Mouse (Mus musculus): ENCODE results near the gene Tcp11l1. TPM values are rescaled to one million over a fixed set of nuclear protein-coding genes. Genes with fewer than 3 reads are reported as not detected.

The Tcp11l1 gene
- polyA plus RNA-seq, 1 experiment from 2014 or later, result 57.0 TPM

DNA sequence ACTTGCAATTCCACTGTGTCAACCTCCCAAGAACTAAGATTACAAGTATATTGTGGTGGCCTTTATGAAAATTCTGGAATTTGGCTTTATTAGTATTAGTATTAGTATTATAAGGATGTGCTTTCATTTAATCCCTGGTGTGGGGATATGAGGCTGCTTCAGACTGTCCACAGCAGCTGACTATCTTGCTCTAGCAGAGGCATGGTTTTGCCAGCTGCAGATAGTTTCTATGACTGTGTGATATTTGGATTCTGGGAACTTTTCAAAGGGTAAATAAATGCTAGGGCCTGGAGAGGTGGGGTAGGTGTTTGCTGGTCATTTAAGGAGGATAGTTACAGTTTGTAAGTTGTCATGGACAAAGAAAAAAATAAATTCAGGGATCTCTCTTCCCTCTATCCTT is 40.2 kb downstream of the Tcp11l1 start:
- no peak overlapping the region for H3K4me2 ChIP-seq (replicated peaks; ENCODE audit: low read depth, low read length)
- H3K36me3 ChIP-seq (ENCODE audit: control insufficient read depth, insufficient read depth, low read length), result no peaks in the 10 kb centered on the region; the same call in 1 of the 2 replicates
- no peak overlapping the region for H3K27ac ChIP-seq (ENCODE audit: low read depth, low read length)
- H3K4me3 ChIP-seq (ENCODE audit: low read length), result no peak overlapping the region
- no peak overlapping the region for H3K9ac ChIP-seq (ENCODE audit: low read depth, low read length)
- ATAC-seq (ENCODE audit: low FRiP score, low TSS enrichment), result no peak
- no peaks in the 10 kb centered on the region for H3K4me1 ChIP-seq (ENCODE audit: control insufficient read depth, insufficient read depth, low read length)
- no peaks in the 10 kb centered on the region for H3K9me3 ChIP-seq (ENCODE audit: control insufficient read depth, low read length)
- H3K27me3 ChIP-seq (ENCODE audit: control insufficient read depth, insufficient read depth, low read length), result no peaks in the 10 kb centered on the region

DNA sequence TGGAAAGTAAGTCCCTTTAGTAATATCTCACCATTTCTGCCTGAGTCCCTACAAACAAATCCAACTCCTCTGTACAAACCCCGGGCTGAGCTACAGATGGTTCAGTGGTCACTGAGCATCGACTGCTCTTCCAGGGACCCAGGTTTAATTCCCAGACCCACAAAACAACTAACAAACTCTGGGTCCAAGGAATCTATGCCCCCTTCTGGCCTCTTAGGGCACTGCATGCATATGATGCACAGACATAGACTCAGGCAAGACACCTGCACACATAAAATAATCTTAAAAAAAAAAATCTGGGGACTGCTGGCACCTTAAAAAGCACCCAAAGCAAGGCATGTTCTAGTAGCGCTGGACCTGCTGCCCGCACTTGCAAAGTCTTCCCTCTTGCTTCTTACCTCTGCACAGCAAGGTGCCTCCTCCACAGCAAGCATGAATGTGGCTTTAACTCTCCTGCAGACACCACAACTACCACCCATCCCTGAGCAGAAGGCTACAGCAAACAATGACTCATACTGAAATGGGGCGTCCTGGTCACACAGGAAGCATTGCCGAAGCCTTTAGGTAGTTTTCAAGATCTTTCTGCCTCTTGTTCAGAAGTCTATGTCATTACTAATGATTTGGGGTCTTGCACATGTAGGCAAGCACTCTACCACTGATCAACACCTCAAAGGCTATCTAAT is 42.7 kb downstream of the Tcp11l1 start:
- no peak for ATAC-seq (ENCODE audit: low FRiP score, low TSS enrichment)
- Histone ChIP-seq H3K4me2 (replicated peaks; ENCODE audit: low read depth, low read length) (no peak overlapping the region), H3K9ac (ENCODE audit: low read depth, low read length) (no peak overlapping the region), H3K4me3 (ENCODE audit: low read length) (no peak overlapping the region), H3K27ac (ENCODE audit: low read depth, low read length) (no peak overlapping the region), H3K9me3 (ENCODE audit: control insufficient read depth, low read length) (no peaks in the 10 kb centered on the region), H3K36me3 (ENCODE audit: control insufficient read depth, insufficient read depth, low read length) (peaks cover 17% of the 10 kb centered on the region), H3K4me1 (ENCODE audit: control insufficient read depth, insufficient read depth, low read length) (no peaks in the 10 kb centered on the region), H3K27me3 (ENCODE audit: control insufficient read depth, insufficient read depth, low read length) (no peaks in the 10 kb centered on the region)
- 82% methylated on average over 6 of the region's 6 CpGs for WGBS

DNA sequence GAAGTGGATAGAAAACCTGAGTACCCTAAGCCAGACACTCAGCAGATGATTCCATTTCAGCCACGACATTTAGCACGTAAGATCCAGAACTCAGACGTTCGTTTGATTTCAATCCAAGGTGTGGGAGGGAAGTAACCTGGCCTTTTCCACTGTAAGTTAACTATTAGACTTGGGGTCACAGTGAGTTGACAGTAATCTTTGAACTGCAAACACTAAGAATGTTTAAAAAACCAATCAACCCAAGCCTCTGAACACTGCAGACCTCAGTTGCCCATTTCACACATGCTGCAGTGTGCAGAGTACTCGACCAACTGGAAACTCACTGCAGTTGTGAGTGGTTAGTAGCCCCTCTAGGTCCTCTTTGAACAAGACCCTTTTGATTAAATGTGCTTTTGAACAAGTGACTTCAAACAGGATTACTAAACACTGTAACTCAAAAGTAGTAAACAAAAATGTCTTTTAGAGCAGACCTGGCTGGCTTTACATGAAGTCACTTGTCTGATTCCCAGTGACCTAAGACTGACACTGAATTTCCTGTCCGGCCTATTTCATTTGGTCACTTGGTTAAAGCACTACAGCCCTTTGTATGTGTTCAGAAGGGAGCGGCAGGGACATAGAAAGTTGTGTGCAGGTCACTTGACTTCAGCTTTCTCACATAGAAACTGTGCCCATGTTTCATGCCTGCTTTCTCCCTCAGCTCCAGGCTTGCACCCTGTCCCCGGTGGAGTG is 48.4 kb downstream of the Tcp11l1 start:
- Histone ChIP-seq H3K27ac (ENCODE audit: low read depth, low read length) (no peak overlapping the region), H3K9me3 (ENCODE audit: control insufficient read depth, low read length) (no peaks in the 10 kb centered on the region), H3K36me3 (ENCODE audit: control insufficient read depth, insufficient read depth, low read length) (peaks cover 60% of the 10 kb centered on the region), H3K4me1 (ENCODE audit: control insufficient read depth, insufficient read depth, low read length) (no peaks in the 10 kb centered on the region), H3K4me3 (ENCODE audit: low read length) (no peak overlapping the region), H3K27me3 (ENCODE audit: control insufficient read depth, insufficient read depth, low read length) (no peaks in the 10 kb centered on the region), H3K4me2 (replicated peaks; ENCODE audit: low read depth, low read length) (no peak overlapping the region), H3K9ac (ENCODE audit: low read depth, low read length) (no peak overlapping the region)
- no peak for ATAC-seq (ENCODE audit: low FRiP score, low TSS enrichment)
- 67% methylated on average over 8 of the region's 8 CpGs for WGBS

DNA sequence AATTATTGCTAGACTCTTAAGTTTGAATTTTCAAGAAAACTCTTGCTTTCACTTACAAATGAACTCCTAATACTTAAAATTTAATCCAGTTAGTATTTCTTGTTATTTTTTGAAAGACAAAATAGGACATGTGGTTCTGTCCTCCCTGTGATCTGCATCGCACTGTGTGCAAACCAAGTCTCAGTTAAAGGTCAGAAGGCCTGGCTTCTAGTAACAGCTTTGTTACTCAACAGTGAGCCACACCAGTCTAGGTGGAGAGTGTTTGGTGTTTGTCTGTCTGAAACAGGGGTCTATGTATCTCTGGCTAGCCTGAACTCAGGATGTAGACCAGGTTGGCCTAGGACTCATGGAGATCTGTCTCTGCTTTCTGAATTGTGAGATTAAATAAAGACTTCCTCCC is 53.3 kb downstream of the Tcp11l1 start:
- WGBS, result 85% methylated on average over 1 of the region's 1 CpGs
- no peaks in the 10 kb centered on the region for H3K27me3 ChIP-seq (ENCODE audit: control insufficient read depth, insufficient read depth, low read length)
- no peak overlapping the region for H3K4me3 ChIP-seq (ENCODE audit: low read length)
- H3K4me2 ChIP-seq (replicated peaks; ENCODE audit: low read depth, low read length), result no peak overlapping the region
- H3K36me3 ChIP-seq (ENCODE audit: control insufficient read depth, insufficient read depth, low read length), result peaks cover 66% of the 10 kb centered on the region
- no peak overlapping the region for H3K9ac ChIP-seq (ENCODE audit: low read depth, low read length)
- H3K27ac ChIP-seq (ENCODE audit: low read depth, low read length), result no peak overlapping the region
- ATAC-seq (ENCODE audit: low FRiP score, low TSS enrichment), result no peak
- no peaks in the 10 kb centered on the region for H3K9me3 ChIP-seq (ENCODE audit: control insufficient read depth, low read length)
- no peaks in the 10 kb centered on the region for H3K4me1 ChIP-seq (ENCODE audit: control insufficient read depth, insufficient read depth, low read length)

DNA sequence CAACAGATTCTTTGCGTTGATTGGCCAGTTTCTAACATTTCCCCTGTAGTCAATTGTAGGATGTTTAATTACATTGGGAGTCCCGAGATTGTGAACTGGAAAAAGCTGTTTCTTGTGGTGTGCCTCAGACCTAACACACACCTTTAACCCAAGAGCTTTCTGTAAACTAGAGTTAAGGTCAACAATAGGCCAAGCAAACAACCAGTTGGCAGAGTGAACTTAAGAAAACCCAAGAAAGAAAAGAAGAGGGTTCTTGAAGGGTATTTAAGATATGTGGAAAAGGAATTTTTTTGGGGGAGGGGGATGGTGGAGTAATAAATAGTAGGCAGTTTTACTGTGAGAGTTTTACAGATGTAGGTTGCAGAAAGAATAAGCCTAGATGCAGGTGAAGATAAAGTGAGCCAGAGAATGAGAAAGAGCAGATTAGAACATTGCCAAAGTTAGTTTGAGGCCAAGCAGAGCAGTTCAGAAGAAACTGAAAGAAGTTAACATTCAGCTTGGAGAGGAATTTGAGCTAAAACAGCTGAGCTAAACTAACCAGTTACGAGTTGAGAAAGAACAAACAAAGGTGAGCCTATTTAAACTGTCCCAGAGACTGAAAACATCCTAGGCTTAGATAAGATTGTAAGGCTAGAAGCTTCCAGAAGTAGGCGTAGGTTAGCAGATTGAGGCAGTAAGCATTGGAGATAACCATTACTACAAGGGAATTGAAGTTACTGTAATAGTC is 95.8 kb downstream of the Tcp11l1 start:
- Histone ChIP-seq H3K4me1 (ENCODE audit: control insufficient read depth, insufficient read depth, low read length) (no peaks in the 10 kb centered on the region), H3K9ac (ENCODE audit: low read depth, low read length) (no peak overlapping the region), H3K4me2 (replicated peaks; ENCODE audit: low read depth, low read length) (no peak overlapping the region), H3K4me3 (ENCODE audit: low read length) (no peak overlapping the region), H3K27me3 (ENCODE audit: control insufficient read depth, insufficient read depth, low read length) (no peaks in the 10 kb centered on the region), H3K27ac (ENCODE audit: low read depth, low read length) (no peak overlapping the region), H3K9me3 (ENCODE audit: control insufficient read depth, low read length) (no peaks in the 10 kb centered on the region), H3K36me3 (ENCODE audit: control insufficient read depth, insufficient read depth, low read length) (peaks cover 9% of the 10 kb centered on the region)
- 82% methylated on average over 4 of the region's 4 CpGs for WGBS
- no peak for ATAC-seq (ENCODE audit: low FRiP score, low TSS enrichment)

DNA sequence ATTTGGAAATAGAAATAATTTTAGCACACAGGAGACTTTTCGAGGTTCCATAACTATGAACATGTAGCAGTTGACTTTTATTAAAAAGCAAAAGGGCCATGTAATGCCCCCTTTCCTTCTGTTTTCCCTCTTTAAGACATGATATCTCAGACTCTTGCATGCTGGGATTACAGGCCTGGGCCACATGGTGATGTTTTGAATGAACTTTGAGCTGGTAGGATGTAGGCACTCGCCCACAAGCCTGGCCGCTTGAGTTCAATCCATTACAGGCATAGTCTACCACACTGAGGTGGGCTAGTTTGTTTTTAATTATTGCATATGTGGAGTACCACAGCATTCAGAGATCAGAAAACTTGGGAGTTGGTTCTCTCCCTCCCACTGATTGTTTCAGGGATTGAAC is 97.2 kb downstream of the Tcp11l1 start:
- no peak overlapping the region for H3K9ac ChIP-seq (ENCODE audit: low read depth, low read length)
- H3K9me3 ChIP-seq (ENCODE audit: control insufficient read depth, low read length), result no peaks in the 10 kb centered on the region
- no peaks in the 10 kb centered on the region for H3K4me1 ChIP-seq (ENCODE audit: control insufficient read depth, insufficient read depth, low read length)
- WGBS, result 91% methylated on average over 3 of the region's 3 CpGs
- peaks cover 12% of the 10 kb centered on the region for H3K36me3 ChIP-seq (ENCODE audit: control insufficient read depth, insufficient read depth, low read length)
- no peak for ATAC-seq (ENCODE audit: low FRiP score, low TSS enrichment)
- H3K4me3 ChIP-seq (ENCODE audit: low read length), result no peak overlapping the region
- H3K27me3 ChIP-seq (ENCODE audit: control insufficient read depth, insufficient read depth, low read length), result no peaks in the 10 kb centered on the region
- H3K4me2 ChIP-seq (replicated peaks; ENCODE audit: low read depth, low read length), result no peak overlapping the region
- H3K27ac ChIP-seq (ENCODE audit: low read depth, low read length), result no peak overlapping the region

Other genes with a start within 250 kb of the Tcp11l1 start
- 13.6 and 21.7 TPM in 2 replicates for gene Hipk3, start 217.7 kb downstream of the Tcp11l1 start, polyA plus RNA-seq (2014; fragmentation: Nextera tagmentation; extraction: Ambion mirVana)
- gene Cstf3, start 121.6 kb downstream of the Tcp11l1 start, polyA plus RNA-seq (2014; fragmentation: Nextera tagmentation; extraction: Ambion mirVana), result 71.2 and 72.5 TPM in 2 replicates
- gene Pin1rt1, start 4.2 kb upstream of the Tcp11l1 start, polyA plus RNA-seq (2014; fragmentation: Nextera tagmentation; extraction: Ambion mirVana), result not detected in 2 replicates
- gene Depdc7, start 30.7 kb upstream of the Tcp11l1 start, polyA plus RNA-seq (2014; fragmentation: Nextera tagmentation; extraction: Ambion mirVana), result 18.5 and 20.7 TPM in 2 replicates
- 17.0 and 21.6 TPM in 2 replicates for gene Qser1, start 104.6 kb upstream of the Tcp11l1 start, polyA plus RNA-seq (2014; fragmentation: Nextera tagmentation; extraction: Ambion mirVana)
- 2.1 and 2.9 TPM in 2 replicates for gene Prrg4, start 137.7 kb upstream of the Tcp11l1 start, polyA plus RNA-seq (2014; fragmentation: Nextera tagmentation; extraction: Ambion mirVana)
- gene Ccdc73, start 155.6 kb upstream of the Tcp11l1 start, polyA plus RNA-seq (2014; fragmentation: Nextera tagmentation; extraction: Ambion mirVana), result 7.1 and 7.4 TPM in 2 replicates

All from kidney, embryonic 14.5 days (tissue).